Mouse (Mus musculus) heart, embryonic 13.5 days (tissue): ENCODE data around the gene Ghrh. TPM values are rescaled to one million over a fixed set of nuclear protein-coding genes. Genes with fewer than 3 reads are reported as not detected.

Experiments used
- ATAC-seq: fragments of 200-750 bp; cut with Nextera tagmentation; 2 replicates; pipeline ENCODE4 v1.8.0; 2017; ENCODE audit warnings: moderate TSS enrichment; ENCODE audit not compliant: insufficient number of reproducible peaks, low FRiP score, low TSS enrichment; ENCODE audit errors: extremely low read depth
- H3K27ac ChIP-seq: fragments of 300-500 bp; sonication (generic); replicated peaks from 2 replicates; pipeline ENCODE4 v1.5.1; 2015; ENCODE audit warnings: moderate library complexity, mild to moderate bottlenecking, inconsistent platforms
- H3K27me3 ChIP-seq: fragments of 300-500 bp; sonication (generic); replicated peaks from 2 replicates; pipeline ENCODE4 v1.6.1; 2015; ENCODE audit warnings: mild to moderate bottlenecking, inconsistent platforms
- H3K36me3 ChIP-seq: fragments of 300-500 bp; sonication (generic); 2 replicates; pipeline ENCODE4 v1.6.1; 2015; ENCODE audit warnings: mild to moderate bottlenecking, inconsistent platforms
- H3K4me1 ChIP-seq: fragments of 300-500 bp; sonication (generic); 2 replicates; pipeline ENCODE4 v1.6.1; 2015; ENCODE audit warnings: inconsistent platforms
- H3K4me2 ChIP-seq: fragments of 300-500 bp; sonication (generic); 2 replicates; pipeline ENCODE4 v1.6.1; 2015; ENCODE audit warnings: inconsistent platforms, mild to moderate bottlenecking, moderate library complexity
- H3K4me3 ChIP-seq: fragments of 300-500 bp; sonication (generic); 2 replicates; pipeline ENCODE4 v1.5.1; 2015; ENCODE audit warnings: moderate library complexity, mild to moderate bottlenecking, inconsistent platforms
- H3K9ac ChIP-seq: fragments of 300-500 bp; sonication (generic); 2 replicates; pipeline ENCODE4 v1.6.1; 2015; ENCODE audit warnings: inconsistent platforms, mild to moderate bottlenecking, moderate library complexity
- H3K9me3 ChIP-seq: fragments of 300-500 bp; sonication (generic); 2 replicates; pipeline ENCODE4 v1.6.1; 2016; ENCODE audit warnings: inconsistent platforms
- WGBS: fragments of 180-500 bp; shearing (Covaris S2); methylation state at CpG from one replicate; pipeline ENCODE4 v1.1.7; 2015; ENCODE audit warnings: mixed read lengths; 5-methylcytosine and 5-hydroxymethylcytosine counted together
- polyA plus RNA-seq: library from polyadenylated mRNA; unstranded; fragments of >200 nt; fragmentation: Nextera tagmentation; extraction: Ambion mirVana; gene quantifications from 2 replicates; pipeline ENCODE4 v1.2.1, GENCODE M21; 2015

The Ghrh gene
- polyA plus RNA-seq, 1 experiment from 2014 or later: not detected

GRCm38 (mm10) chr2:157343337-157343736 is 4.0 kb downstream of the Ghrh start:
- Histone ChIP-seq H3K4me3 (no peak overlapping the region), H3K4me1 (peaks cover 15% of the 10 kb centered on the region), H3K27ac (no peak overlapping the region), H3K4me2 (no peak overlapping the region), H3K9me3 (no peaks in the 10 kb centered on the region), H3K9ac (no peak overlapping the region), H3K36me3 (no peaks in the 10 kb centered on the region), H3K27me3 (peaks cover 4% of the 10 kb centered on the region)
- 63% methylated on average over 6 of the region's 6 CpGs for WGBS
- no peak for ATAC-seq

- H3K27me3 ChIP-seq: peaks cover 4% of the 10 kb centered on the region
- H3K4me3 ChIP-seq: no peak overlapping the region
- no peaks in the 10 kb centered on the region for H3K36me3 ChIP-seq
- H3K27ac ChIP-seq: no peak overlapping the region
- no peak overlapping the region for H3K4me2 ChIP-seq
- peaks cover 11% of the 10 kb centered on the region for H3K4me1 ChIP-seq
- H3K9ac ChIP-seq: no peak overlapping the region
- no peak for ATAC-seq
- no peaks in the 10 kb centered on the region for H3K9me3 ChIP-seq
- WGBS: 45% methylated on average over 5 of the region's 5 CpGs
These were observed 4.9 kb downstream of the Ghrh start for GRCm38 (mm10) chr2:157342328-157342926.

DNA sequence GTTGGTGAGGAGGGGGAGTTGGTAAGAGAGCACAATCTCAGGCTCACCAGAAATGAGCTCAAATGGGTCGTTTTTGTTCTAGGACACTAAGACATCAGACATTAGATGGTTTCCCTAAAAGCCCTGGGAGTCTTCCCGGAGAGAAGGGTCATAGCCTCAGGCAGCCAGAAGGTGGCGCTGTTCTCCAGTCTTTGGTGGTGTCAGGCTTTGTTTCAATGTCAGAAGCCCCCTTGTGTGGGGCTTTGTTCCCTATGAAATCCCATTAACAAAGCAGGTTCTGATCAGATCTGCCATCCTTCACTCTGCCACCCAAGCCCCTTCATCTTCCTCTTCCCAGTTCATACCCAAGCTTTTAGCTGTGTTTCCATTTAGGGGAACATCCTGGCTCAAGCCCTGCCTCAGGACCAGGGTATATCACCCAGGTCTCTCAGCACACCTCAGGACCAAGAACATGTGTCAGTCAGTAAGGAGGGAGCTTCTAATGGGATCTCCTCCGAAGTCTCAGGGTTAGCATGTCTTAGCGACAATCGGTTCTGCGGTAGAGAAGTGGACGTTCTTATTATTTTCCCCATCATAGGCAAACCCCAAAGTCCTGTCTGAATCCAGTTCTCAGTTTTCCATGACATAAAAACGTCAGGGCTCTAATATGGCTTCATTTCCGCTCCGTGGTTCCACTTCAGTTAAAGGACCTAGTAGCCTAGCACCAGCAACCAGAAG is 5.6 kb downstream of the Ghrh start:
- 39% methylated on average over 11 of the region's 11 CpGs for WGBS
- Histone ChIP-seq H3K27ac (no peak overlapping the region), H3K27me3 (peaks cover 4% of the 10 kb centered on the region), H3K9me3 (no peaks in the 10 kb centered on the region), H3K36me3 (no peaks in the 10 kb centered on the region), H3K9ac (no peak overlapping the region), H3K4me2 (no peak overlapping the region), H3K4me1 (peaks cover 10% of the 10 kb centered on the region; the same call in 1 of the 2 replicates), H3K4me3 (no peak overlapping the region)
- ATAC-seq: no peak

- no peak for ATAC-seq
- H3K27me3 ChIP-seq: peaks cover 4% of the 10 kb centered on the region; the same call in 1 of the 2 replicates
- WGBS: 38% methylated on average over 7 of the region's 7 CpGs
- no peak overlapping the region; the same call in 1 of the 2 replicates for H3K27ac ChIP-seq
- no peak overlapping the region for H3K4me2 ChIP-seq
- no peak overlapping the region for H3K4me3 ChIP-seq
- H3K9me3 ChIP-seq: no peaks in the 10 kb centered on the region
- no peaks in the 10 kb centered on the region for H3K36me3 ChIP-seq
- H3K9ac ChIP-seq: no peak overlapping the region
- peaks cover 10% of the 10 kb centered on the region; the same call in 1 of the 2 replicates for H3K4me1 ChIP-seq
These were observed 7.0 kb downstream of the Ghrh start for GRCm38 (mm10) chr2:157340221-157340741.

GRCm38 (mm10) chr2:157339532-157339931 is 7.8 kb downstream of the Ghrh start:
- no peak overlapping the region for H3K9ac ChIP-seq
- H3K9me3 ChIP-seq: no peaks in the 10 kb centered on the region
- WGBS: 80% methylated on average over 7 of the region's 7 CpGs
- H3K36me3 ChIP-seq: no peaks in the 10 kb centered on the region
- H3K4me3 ChIP-seq: no peak overlapping the region
- H3K27ac ChIP-seq: no peak overlapping the region; the same call in 1 of the 2 replicates
- no peak for ATAC-seq
- H3K4me1 ChIP-seq: peaks cover 10% of the 10 kb centered on the region; the same call in 1 of the 2 replicates
- H3K27me3 ChIP-seq: peaks cover 9% of the 10 kb centered on the region; the same call in 1 of the 2 replicates
- H3K4me2 ChIP-seq: no peak overlapping the region

DNA sequence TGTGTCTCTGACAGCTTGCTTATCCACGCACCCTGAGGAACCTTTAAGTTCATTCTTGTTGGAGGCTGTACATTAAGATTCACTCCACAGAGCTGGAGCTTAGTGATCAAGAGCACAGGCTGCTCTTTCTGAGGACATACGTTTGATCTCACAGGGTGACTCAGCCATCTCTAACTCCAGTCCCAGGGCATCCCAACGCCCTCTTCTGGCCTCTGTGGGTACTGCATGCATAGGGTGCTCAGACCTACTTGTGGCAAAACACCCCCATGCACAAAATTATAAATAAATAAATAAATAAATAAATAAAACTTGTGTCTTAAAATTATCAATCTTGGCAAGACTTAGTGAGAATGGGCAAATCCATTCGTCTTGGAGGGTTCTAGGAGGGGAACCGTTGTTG is 8.6 kb downstream of the Ghrh start:
- no peaks in the 10 kb centered on the region for H3K9me3 ChIP-seq
- H3K9ac ChIP-seq: no peak overlapping the region
- no peak overlapping the region for H3K27ac ChIP-seq
- H3K27me3 ChIP-seq: peaks cover 9% of the 10 kb centered on the region; the same call in 1 of the 2 replicates
- H3K4me3 ChIP-seq: no peak overlapping the region
- no peak for ATAC-seq
- 42% methylated on average over 5 of the region's 5 CpGs for WGBS
- no peak overlapping the region for H3K4me2 ChIP-seq
- no peaks in the 10 kb centered on the region for H3K36me3 ChIP-seq
- H3K4me1 ChIP-seq: peaks cover 10% of the 10 kb centered on the region; the same call in 1 of the 2 replicates

- 63% methylated on average over 5 of the region's 5 CpGs for WGBS
- no peak overlapping the region for H3K9ac ChIP-seq
- 0 out of 2 replicates have a peak, but pooled peaks cover 6% of the 10 kb centered on the region for H3K27me3 ChIP-seq
- H3K4me2 ChIP-seq: no peak overlapping the region
- H3K9me3 ChIP-seq: no peaks in the 10 kb centered on the region
- H3K36me3 ChIP-seq: peaks cover 15% of the 10 kb centered on the region
- no peak overlapping the region for H3K4me3 ChIP-seq
- H3K4me1 ChIP-seq: peaks cover 13% of the 10 kb centered on the region
- H3K27ac ChIP-seq: no peak overlapping the region
- no peak for ATAC-seq
These were observed 15.2 kb downstream of the Ghrh start for GRCm38 (mm10) chr2:157332059-157332458.

- Histone ChIP-seq H3K9ac (no peak overlapping the region), H3K27me3 (no peaks in the 10 kb centered on the region), H3K9me3 (no peaks in the 10 kb centered on the region), H3K27ac (no peak overlapping the region), H3K4me1 (peaks cover 13% of the 10 kb centered on the region), H3K4me3 (no peak overlapping the region), H3K36me3 (peaks cover 50% of the 10 kb centered on the region), H3K4me2 (no peak overlapping the region)
- no peak for ATAC-seq
- WGBS: 25% methylated on average over 11 of the region's 11 CpGs
These were observed 18.7 kb downstream of the Ghrh start for GRCm38 (mm10) chr2:157328570-157328969.

- 38% methylated on average over 5 of the region's 5 CpGs for WGBS
- H3K9ac ChIP-seq: no peak overlapping the region
- no peaks in the 10 kb centered on the region for H3K27me3 ChIP-seq
- H3K4me1 ChIP-seq: peaks cover 13% of the 10 kb centered on the region
- H3K9me3 ChIP-seq: no peaks in the 10 kb centered on the region
- H3K4me3 ChIP-seq: no peak overlapping the region
- no peak overlapping the region for H3K4me2 ChIP-seq
- no peak overlapping the region for H3K27ac ChIP-seq
- peaks cover 55% of the 10 kb centered on the region for H3K36me3 ChIP-seq
- ATAC-seq: no peak
These were observed 19.2 kb downstream of the Ghrh start for GRCm38 (mm10) chr2:157328106-157328505.

DNA sequence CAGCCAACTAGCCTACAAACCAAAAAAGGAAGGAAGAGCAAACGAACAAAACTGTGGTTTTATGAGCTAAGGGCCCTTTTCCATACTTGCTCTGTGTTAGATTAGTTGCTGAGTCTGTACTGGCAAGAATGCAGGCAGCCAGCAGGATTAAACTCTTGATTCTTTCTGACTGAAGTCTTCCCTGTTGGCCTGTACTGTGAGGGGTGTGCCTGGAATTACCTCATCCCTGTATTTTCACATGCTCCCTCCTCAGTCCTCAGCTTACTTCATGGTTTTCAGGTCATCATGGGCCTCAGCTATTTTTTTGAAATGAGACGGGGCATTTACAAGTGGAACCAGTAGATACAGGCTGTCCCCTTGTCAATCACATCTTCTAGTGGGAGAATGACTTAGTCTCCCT is 22.1 kb downstream of the Ghrh start:
- Histone ChIP-seq H3K9ac (no peak overlapping the region), H3K27ac (no peak overlapping the region), H3K9me3 (no peaks in the 10 kb centered on the region), H3K4me2 (no peak overlapping the region), H3K27me3 (no peaks in the 10 kb centered on the region), H3K36me3 (peaks cover 84% of the 10 kb centered on the region), H3K4me1 (peaks cover 9% of the 10 kb centered on the region), H3K4me3 (no peak overlapping the region)
- WGBS: 84% methylated on average over 2 of the region's 2 CpGs
- ATAC-seq: no peak

GRCm38 (mm10) chr2:157322029-157322766 is 25.1 kb downstream of the Ghrh start:
- Histone ChIP-seq H3K4me2 (no peak overlapping the region), H3K4me3 (no peak overlapping the region), H3K27me3 (no peaks in the 10 kb centered on the region), H3K4me1 (peaks cover 9% of the 10 kb centered on the region), H3K36me3 (peaks cover 98% of the 10 kb centered on the region), H3K9ac (no peak overlapping the region), H3K9me3 (no peaks in the 10 kb centered on the region), H3K27ac (no peak overlapping the region)
- WGBS: 86% methylated on average over 5 of the region's 5 CpGs
- ATAC-seq: no peak
